Mouse (Mus musculus) mouse trophoblast stem cell (cell line): ENCODE data around the gene Timm50.

Experiments used
- in situ Hi-C, 2 experiments: fragments of 300-500 bp; cut with MseI, MboI; formaldehyde crosslinking; loops; 2 replicates in 1 of 2; 3 replicates in 1 of 2; pipeline ENCODE4 v1.15.1; 2025

Timm50 gene

DNA sequence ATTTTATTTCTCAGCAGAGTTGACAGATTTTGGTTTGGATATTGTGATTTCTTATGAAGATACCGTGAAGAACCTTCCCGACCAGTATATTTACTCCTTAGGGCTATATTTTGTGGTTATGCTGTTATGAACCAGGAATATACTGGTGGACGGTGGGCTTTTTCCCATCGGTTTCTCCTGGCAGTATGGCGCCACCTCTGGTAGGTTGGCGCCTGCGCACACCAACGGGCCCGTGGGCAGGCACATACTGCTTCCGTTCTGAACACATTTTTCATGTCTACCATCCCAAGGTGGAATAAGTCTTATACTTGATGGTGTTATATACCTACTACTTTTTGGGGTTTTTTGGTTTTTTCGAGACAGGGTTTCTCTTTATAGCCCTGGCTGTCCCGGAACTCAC is 42.5 kb downstream of the Timm50 start:
- in situ Hi-C loops, result no loop called here

DNA sequence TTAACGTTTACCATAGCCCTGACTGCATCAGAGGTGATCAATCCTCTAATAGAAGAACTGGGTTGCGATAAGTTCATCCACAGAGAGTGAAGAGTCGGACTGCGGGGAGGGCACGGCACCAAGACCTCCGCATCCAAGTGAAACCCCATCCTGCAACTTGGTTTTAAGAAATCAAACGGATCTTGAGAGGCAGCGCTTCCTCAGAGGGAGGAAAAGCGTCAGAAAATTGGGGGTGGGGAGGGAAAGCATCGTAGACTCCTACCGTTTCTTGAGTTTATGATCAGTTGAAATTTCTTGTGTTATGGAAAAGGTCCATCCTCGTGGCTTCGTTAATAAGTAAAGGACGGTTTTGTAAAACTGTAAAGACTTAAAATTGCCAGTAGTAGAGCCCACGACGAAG is 43.3 kb downstream of the Timm50 start:
- in situ Hi-C loops, result no loop called here

DNA sequence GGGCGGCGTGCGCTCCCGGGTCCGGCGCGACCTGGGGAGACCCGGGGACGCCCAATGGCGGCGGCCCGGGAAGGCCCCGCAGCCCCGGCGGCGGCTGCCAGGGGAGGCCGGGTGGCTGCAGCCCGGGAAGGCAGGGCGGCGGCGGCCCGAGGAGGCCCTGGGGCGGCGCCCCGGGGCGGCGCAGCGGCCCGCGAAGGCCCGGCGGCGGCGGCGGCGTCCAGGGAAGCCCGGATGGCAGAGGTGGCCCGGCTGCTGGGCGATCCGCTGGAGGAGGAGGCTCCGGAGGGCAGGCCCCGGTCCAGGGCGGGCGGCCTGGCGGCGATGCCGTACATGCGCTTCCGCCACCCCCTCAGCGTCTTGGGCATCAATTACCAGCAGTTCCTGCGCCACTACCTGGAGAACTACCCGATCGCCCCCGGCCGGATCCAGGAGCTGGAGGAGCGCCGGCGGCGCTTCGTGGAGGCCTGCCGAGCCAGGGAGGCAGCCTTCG is 43.8 kb downstream of the Timm50 start:
- in situ Hi-C loops, result no loop called here

DNA sequence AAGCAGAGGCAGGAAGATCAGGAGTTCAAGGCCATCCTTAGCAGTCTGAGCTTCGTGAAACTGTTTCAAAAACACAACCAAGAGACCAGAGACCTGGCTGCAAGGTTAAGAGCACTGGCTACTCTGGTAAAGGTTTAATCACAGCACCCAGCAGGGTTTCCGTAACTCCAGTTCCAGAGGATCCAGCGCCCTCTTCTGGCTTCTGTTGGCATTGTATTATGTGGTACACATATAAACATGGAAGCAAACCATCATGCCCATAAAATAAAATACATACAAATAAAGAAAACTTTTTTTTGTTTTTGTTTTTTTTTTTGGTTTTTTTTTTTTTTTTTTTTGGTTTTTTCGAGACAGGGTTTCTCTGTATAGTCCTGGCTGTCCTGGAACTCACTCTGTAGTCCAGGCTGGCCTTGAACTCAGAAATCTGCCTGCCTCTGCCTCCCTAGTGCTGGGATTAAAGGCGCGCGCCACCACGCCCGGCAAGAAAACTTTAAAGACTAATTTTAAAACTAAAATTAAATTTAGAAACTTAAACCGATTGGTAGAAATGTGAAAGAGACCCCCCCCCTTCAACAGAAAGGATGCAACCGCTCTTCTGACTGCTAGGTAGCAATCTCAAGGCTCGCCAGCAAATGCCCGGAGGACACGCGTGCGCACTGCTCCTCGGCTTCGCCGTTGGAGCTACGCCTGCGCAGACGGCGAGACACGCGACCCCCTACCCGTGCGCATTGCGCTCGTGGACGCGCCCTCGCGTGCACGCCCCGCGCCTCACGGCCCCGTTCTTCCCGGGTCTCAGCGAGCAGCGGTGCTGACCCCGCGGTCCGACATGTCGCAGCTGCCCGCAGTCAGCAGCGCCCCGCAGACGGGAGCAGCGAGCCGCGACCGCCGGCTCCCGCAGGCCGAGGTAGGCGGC is 44.5 kb downstream of the Timm50 start, which contains the start of gene Eid2:
TSS of gene Eid2 (plus strand) at position 753 of the 913 bp plus-strand sequence.
- in situ Hi-C loops, result no loop called here

DNA sequence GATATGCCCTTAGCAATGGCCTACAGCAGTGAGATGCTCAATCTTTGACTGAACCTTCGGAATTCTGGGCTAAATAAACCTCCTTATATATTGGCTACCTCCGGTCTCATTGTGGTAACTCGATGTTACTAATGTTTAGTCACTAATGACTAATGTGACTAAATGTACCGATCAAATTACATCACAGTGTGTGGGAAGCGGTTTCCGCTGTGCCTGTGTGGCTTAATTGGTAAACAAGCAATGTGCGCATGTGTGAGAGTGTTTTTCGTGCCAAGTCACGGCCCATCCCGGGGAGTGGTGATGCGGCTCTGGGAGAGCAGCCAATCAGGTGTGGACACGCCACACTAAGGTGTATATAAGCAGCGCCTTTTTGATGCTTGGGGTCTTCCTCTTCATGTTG is 46.5 kb downstream of the Timm50 start:
- in situ Hi-C loops, result no loop called here

DNA sequence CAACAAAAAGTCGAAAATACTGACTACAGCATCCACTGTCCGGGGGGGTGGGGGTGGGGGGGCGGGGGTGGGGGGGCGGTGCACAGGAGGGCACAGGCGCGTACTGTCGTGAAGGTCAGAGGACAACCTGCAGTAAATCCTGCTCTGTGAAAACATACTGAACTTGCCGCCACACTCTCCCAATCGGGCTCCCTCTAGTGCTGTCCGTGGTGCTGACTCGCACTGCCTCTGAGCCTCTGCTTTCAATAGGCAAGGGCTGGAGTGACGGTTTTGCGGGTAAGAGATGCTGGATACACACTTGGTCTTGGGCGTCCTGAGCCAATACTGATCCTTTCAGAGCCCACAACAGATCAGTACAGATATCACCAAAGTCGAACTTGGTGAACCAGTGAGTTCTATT is 48.1 kb downstream of the Timm50 start:
- in situ Hi-C loops, result no loop called here

DNA sequence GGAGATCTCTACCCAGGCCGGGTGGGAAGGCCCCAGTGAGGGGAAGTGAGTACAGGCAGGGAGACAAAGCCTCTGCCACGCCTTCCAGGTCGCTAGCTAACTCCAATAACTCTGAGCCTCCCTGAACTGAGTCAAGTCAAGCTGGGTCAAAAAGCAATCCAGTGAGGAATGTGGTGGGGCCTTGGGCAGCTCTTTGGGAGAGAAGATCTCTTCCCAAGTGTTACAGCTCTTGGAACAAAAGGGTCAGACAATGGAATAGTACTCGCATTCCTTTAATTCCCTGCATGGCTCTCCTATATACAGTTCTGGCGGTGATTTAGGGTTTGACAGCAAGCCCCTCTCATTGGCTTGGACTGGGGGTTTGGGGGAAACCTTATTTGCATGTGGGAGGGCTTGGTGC is 49.0 kb downstream of the Timm50 start:
- in situ Hi-C loops, result no loop called here
